Mouse (Mus musculus): Measurements from ENCODE around the gene Apol11b.
"Not testable (repeated sequence)": the region's sequence is repeated elsewhere in the genome, so short reads cannot be mapped to it uniquely, and the experiment has no call there.

Apol11b gene

GRCm38 (mm10) chr15:77643176-77643575 lies at the start of gene Apol11b:
TSS of gene Apol11b (minus strand) at chr15:77643286.
- DNase-seq (ENCODE audit: low spot score) = not testable (repeated sequence)

GRCm38 (mm10) chr15:77691532-77692311 lies 48.6 kb upstream of the Apol11b start:
- not testable (repeated sequence) for DNase-seq (ENCODE audit: low spot score)

DNA sequence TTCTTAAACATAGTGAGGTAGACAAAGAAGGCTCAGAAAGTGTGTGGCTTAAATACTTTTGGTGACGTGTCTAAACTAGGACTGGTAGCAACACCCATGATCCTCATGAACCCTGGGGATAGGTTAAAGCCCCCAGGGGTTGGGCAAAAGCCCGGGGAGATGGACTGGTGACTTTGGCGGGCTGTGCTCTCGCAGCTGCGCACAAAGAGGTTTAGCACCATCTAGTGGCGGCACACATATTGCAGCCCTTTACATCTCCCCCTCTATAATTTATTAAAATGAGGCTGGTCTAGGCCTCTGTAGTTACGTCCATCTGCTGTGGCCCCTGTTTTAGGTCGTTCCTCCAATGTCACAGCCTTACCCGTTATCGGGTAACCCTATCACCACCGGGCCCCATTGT lies 40.9 kb upstream of the Apol11b start:
- peak; percentile 50 for DNase-seq (ENCODE audit: low spot score)

GRCm38 (mm10) chr15:77674081-77674480 lies 31.0 kb upstream of the Apol11b start:
- DNase-seq (ENCODE audit: low spot score) = not testable (repeated sequence)

GRCm38 (mm10) chr15:77661841-77662240 lies 18.8 kb upstream of the Apol11b start:
- DNase-seq (ENCODE audit: low spot score) = not testable (repeated sequence)

DNA sequence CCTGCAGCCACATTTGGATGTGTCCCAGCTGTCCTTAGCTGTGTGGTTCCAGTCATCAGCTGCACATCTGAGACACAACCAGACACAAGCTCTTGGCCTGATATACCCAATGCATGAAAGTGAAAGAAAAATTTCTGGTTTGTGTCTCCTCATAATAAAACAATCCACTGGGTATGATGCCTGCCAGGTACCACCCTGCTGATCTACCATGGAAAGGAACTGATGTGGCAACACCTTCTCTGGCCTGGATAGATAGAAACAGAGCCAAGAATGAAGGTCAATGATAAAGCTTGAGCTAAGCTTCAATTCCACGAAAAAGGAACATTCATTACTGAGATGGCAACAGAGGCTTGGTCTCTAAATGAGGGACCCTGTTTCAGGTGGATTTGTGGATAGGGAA lies 16.7 kb upstream of the Apol11b start:
- not testable (repeated sequence) for DNase-seq (ENCODE audit: low spot score)

DNA sequence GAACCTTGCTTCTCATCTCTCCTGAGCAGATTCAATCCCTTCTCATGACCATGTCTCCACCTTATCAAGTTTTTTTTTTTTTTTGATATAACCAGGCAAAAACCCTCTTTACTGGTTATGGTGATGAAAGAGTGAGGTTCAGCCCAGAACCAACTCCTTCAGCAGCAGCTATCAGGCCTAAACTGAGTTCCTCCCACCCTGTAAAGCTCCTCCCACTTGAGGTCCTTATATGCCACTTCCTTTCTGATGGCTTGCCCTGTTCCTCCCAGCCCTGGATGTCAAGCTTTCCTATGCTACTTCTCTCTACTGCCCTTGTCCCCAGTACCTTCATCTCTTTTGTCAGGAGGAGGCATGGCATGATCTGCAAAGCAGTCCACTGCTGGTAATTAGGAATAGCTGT lies 8.1 kb upstream of the Apol11b start:
- DNase-seq (ENCODE audit: low spot score) = not testable (repeated sequence)

- DNase-seq (ENCODE audit: low spot score) = not testable (repeated sequence)
Observed at GRCm38 (mm10) chr15:77629822-77630221, 13.3 kb downstream of the Apol11b start.

GRCm38 (mm10) chr15:77628647-77629046 lies 14.4 kb downstream of the Apol11b start:
- not testable (repeated sequence) for DNase-seq (ENCODE audit: low spot score)

DNA sequence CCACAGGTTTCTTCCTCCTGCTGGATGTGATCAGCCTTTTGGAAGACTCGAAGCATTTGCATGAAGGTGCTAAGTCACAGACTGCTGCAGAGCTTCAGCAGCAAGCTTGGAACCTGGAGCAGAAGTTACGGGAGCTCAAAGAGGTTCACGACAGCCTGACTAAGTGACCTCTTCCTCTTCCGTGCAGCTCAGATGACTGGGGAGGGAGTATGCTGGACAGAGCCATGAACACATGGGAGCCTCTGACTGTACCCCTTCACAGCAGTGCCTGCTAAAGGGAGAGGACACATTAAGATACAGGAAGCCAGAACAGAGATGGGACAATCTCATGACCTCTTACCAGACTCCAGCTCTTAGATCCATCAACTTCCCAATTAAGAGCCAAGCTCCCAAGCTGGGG lies 16.6 kb downstream of the Apol11b start:
- not testable (repeated sequence) for DNase-seq (ENCODE audit: low spot score)

- no peak for DNase-seq (ENCODE audit: low spot score)
Observed at GRCm38 (mm10) chr15:77624710-77625109, 18.4 kb downstream of the Apol11b start.

DNA sequence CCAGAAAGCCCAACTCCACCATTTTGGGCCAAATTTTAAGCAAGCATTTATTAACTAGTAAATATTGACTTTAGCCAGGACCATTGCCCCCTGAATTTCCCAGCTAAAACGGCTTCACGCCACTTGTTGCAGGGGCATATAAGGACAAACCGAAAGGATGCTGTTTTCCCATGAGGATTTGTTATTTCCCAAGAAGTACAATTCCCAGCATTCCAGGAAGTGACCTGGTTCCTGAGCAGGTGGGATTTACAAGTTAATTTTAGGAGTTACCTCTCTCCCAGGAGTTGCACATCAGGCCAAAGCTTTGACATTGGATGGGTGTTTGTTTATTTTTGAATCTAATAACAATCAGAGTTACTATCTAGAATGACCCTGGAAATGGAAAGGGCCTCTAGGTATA lies 37.0 kb downstream of the Apol11b start:
- DNase-seq (ENCODE audit: low spot score) = no peak

DNA sequence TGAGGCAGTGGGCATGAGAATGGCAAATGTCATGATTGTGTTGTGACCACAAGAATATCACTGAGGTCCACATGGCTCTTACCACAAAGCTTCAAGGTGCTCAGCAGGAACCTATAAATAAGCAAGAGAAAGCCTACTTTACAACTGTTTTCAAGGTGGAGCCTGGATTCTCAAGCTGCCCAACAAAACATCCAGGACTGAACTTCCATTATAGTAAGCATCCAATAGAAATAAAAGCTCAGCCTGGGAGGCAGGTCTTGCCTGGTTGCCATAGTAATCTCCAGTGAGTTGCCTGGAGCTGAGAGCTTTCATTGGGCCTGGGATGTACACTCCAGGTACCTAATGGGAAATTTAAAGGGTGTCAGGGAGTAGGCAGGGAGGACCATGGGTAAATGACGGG lies 44.1 kb downstream of the Apol11b start, which contains the start of gene Gm36245:
Gene Gm36245 (plus strand): TSS at position 301 of the 400 bp plus-strand sequence.
- no peak for DNase-seq (ENCODE audit: low spot score)

DNA sequence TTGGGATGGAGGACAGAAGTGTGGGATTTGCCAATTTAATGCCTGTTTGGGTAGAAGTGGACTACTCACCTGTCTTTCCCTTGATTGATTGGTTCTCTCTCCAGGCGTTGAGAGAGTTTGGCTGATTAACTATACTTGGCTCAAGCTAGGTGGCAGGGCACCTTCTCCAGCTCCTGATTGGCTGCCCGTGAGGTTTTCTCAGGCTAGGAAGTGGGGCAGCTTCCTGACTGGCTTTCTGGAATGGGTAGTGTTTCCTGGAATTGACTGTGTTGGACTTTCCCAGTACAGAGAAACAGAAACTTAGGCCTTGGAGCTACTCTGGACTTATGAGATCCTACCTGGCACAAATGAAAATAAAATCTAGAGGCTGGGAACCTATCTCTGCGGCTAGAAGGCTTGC lies 44.7 kb downstream of the Apol11b start:
- no peak for DNase-seq (ENCODE audit: low spot score)

DNA sequence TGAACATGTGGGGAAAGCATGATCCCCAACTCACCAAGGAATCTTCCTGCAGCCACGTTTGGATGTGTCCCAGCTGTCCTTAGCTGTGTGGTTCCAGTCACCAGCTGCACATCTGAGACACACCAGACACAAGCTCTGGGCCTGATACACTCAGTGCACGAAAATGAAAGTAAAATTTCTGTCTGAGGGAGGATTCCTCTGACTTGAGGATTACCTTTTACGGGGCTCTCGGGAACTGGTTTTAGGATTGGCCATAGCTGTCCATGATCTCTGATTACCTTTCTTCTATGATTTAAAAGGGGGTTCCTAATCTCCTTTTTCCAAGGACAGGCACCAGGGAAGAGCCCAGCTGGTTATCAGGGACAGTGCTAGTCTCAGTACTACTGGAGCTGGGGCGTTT lies 47.1 kb downstream of the Apol11b start, which contains the start of gene Apol10b:
Gene Apol10b (minus strand): TSS at position 165 of the 400 bp plus-strand sequence.
- DNase-seq (ENCODE audit: low spot score) = no peak

DNA sequence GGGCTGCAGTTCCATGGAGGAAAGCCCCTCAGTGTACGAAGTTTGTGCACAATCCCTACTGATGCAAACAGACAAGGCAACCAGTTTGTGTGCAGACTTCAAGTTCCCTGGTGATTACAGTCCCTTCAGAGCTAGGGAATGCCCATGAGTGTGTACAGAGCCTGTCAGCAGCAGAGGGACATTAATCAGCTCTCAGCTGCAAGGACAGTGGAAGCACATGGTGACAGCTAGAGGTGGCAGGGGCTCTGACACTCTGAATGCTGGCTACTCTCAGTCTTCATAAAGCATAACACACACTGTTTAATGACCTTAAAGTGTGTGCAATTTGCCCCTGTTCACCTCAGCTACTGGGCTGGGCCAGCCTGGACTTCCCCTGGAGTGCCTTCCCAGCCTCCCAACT lies 49.5 kb downstream of the Apol11b start:
- no peak for DNase-seq (ENCODE audit: low spot score)

DNA sequence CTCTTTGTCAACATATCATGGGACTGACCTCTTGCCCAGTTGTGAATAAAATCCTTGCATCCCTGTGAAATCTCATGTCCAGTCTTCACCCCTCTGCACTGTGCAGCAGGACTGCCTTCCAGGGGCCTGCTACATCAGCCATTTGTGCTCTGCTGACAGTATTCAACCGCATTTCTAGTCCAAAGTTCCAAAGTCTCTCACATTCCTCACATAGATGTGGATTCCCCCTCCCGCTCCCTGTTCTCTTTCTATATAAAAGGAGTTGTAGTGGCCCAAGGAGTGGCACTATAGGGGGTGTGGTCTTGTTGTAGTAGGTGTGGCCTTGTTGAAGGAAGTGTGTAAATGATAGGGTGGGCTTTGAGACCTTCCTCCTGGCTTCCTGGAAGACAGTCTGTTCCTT lies 52.2 kb downstream of the Apol11b start:
- DNase-seq (ENCODE audit: low spot score) = no peak

- DNase-seq (ENCODE audit: low spot score) = no peak
Observed at GRCm38 (mm10) chr15:77588981-77589380, 54.1 kb downstream of the Apol11b start.

- DNase-seq (ENCODE audit: low spot score) = no peak
Observed at GRCm38 (mm10) chr15:77587026-77587425, 56.1 kb downstream of the Apol11b start.

All from spleen, adult 12 weeks (tissue).